Mouse (Mus musculus) neural tube, embryonic 12.5 days (tissue): ENCODE measurements around the gene Rfc1. TPM values are rescaled to one million over a fixed set of nuclear protein-coding genes. Genes with fewer than 3 reads are reported as not detected.
"Not testable (repeated sequence)": the region's sequence is repeated elsewhere in the genome, so short reads cannot be mapped to it uniquely, and the experiment has no call there.

Experiments
- ATAC-seq: fragments of 200-750 bp; cut with Nextera tagmentation; 2 replicates; pipeline ENCODE4 v1.8.0; 2017; ENCODE audit warnings: low read depth, mild to moderate bottlenecking, moderate TSS enrichment, moderate library complexity; ENCODE audit not compliant: low FRiP score
- H3K27ac ChIP-seq: fragments of 300-500 bp; sonication (generic); 2 replicates; pipeline ENCODE4 v1.5.1; 2016
- H3K27me3 ChIP-seq: fragments of 300-500 bp; sonication (generic); replicated peaks from 2 replicates; pipeline ENCODE4 v1.6.1; 2016; ENCODE audit warnings: mild to moderate bottlenecking
- H3K36me3 ChIP-seq: fragments of 300-500 bp; sonication (generic); 2 replicates; pipeline ENCODE4 v1.6.1; 2016; ENCODE audit warnings: mild to moderate bottlenecking
- H3K4me1 ChIP-seq: fragments of 300-500 bp; sonication (generic); 2 replicates; pipeline ENCODE4 v1.6.1; 2016
- H3K4me2 ChIP-seq: fragments of 300-500 bp; sonication (generic); replicated peaks from 2 replicates; pipeline ENCODE4 v1.6.1; 2016; ENCODE audit warnings: mild to moderate bottlenecking
- H3K4me3 ChIP-seq: fragments of 300-500 bp; sonication (generic); 2 replicates; pipeline ENCODE4 v1.5.1; 2016
- H3K9ac ChIP-seq: fragments of 300-500 bp; sonication (generic); 2 replicates; pipeline ENCODE4 v1.6.1; 2016; ENCODE audit warnings: mild to moderate bottlenecking
- H3K9me3 ChIP-seq: fragments of 300-500 bp; sonication (generic); 2 replicates; pipeline ENCODE4 v1.6.1; 2016; ENCODE audit warnings: mild to moderate bottlenecking
- WGBS: fragments of 180-500 bp; shearing (Covaris S2); methylation state at CpG from one replicate; pipeline ENCODE4 v1.1.7; 2016; 5-methylcytosine and 5-hydroxymethylcytosine counted together
- polyA plus RNA-seq: library from polyadenylated mRNA; unstranded; fragments of >200 nt; fragmentation: Nextera tagmentation; extraction: Ambion mirVana; gene quantifications from 2 replicates; pipeline ENCODE4 v1.2.1, GENCODE M21; 2016

Gene Rfc1
- polyA plus RNA-seq, 1 experiment from 2014 or later = 51.5 TPM

DNA sequence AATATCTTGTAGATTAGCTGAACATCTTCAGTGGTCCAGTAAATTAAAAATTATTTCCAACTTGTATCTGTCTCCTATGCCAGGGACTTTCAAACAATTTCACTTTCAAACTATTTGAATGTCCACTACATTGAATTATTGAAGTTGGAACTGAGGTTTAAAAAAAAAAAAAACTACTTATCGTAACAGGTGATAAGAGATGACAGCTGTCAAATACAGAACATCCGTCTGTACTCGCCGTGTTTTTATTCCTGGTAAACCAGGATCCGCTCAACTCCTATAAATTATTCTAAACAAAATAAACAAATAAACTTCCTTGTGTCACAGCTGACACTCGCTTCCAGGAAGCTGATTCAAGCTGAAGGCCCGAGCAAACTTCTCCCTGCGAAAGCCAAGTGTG, 682 bp downstream of the Rfc1 start:
- 15% methylated on average over 8 of the region's 8 CpGs for WGBS
- Histone ChIP-seq H3K27ac (no peak overlapping the region), H3K9ac (peak overlapping the region; percentile 75), H3K4me3 (peak overlapping the region; percentile 92), H3K9me3 (no peaks in the 10 kb centered on the region), H3K4me1 (peaks cover 4% of the 10 kb centered on the region; the same call in 1 of the 2 replicates), H3K4me2 (peak overlapping the region; percentile 83), H3K27me3 (no peaks in the 10 kb centered on the region), H3K36me3 (peaks cover 5% of the 10 kb centered on the region; the same call in 1 of the 2 replicates)
- no peak for ATAC-seq

DNA sequence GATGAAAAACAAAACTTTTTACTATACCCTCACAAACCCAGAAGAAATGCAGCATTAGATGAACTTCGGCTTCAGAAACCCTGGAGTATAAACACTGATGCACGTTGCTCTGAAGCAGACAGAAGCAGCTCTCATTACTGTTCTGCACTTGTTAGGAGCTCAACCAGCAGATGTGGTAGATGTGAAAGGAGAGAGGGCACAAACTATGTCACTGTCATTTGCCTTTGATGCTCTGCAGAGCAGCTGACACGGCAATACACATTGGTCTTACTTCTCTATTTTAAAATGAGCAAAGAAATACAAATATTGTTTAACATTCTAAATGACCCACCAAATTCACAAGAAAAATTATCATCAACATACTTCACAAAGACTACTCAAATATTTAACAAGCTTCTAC, 5.5 kb downstream of the Rfc1 start:
- H3K36me3 ChIP-seq = peaks cover 5% of the 10 kb centered on the region; the same call in 1 of the 2 replicates
- H3K27ac ChIP-seq = no peak overlapping the region
- H3K4me3 ChIP-seq = no peak overlapping the region
- H3K27me3 ChIP-seq = no peaks in the 10 kb centered on the region
- H3K9me3 ChIP-seq = no peaks in the 10 kb centered on the region
- no peak for ATAC-seq
- WGBS = 79% methylated on average over 3 of the region's 3 CpGs
- no peak overlapping the region for H3K9ac ChIP-seq
- no peak overlapping the region for H3K4me2 ChIP-seq
- H3K4me1 ChIP-seq = peaks cover 5% of the 10 kb centered on the region; the same call in 1 of the 2 replicates

DNA sequence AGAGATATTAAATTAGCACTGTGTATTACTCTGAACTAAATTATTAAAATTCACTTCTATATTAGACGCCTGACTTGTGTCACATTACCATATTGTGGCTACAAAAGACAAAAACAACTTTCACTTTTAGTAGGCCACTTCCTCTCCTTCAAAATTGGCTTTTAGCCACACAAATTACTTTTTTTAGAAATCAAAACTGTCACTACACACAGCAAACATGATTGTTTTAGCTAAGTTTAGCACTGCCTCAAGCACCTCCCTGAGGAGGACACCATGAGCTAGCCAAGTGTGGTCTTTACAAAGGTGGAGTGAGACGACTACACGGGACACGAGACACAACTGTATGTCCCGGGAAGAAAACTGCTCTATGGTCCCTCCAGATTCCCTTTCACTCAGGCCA, 9.3 kb downstream of the Rfc1 start:
- Histone ChIP-seq H3K36me3 (0 out of 2 replicates have a peak, but pooled peaks cover 3% of the 10 kb centered on the region), H3K4me2 (no peak overlapping the region), H3K27ac (no peak overlapping the region), H3K4me3 (no peak overlapping the region), H3K4me1 (peaks cover 3% of the 10 kb centered on the region; the same call in 1 of the 2 replicates), H3K27me3 (no peaks in the 10 kb centered on the region), H3K9ac (no peak overlapping the region), H3K9me3 (no peaks in the 10 kb centered on the region)
- no peak for ATAC-seq
- 58% methylated on average over 5 of the region's 5 CpGs for WGBS

DNA sequence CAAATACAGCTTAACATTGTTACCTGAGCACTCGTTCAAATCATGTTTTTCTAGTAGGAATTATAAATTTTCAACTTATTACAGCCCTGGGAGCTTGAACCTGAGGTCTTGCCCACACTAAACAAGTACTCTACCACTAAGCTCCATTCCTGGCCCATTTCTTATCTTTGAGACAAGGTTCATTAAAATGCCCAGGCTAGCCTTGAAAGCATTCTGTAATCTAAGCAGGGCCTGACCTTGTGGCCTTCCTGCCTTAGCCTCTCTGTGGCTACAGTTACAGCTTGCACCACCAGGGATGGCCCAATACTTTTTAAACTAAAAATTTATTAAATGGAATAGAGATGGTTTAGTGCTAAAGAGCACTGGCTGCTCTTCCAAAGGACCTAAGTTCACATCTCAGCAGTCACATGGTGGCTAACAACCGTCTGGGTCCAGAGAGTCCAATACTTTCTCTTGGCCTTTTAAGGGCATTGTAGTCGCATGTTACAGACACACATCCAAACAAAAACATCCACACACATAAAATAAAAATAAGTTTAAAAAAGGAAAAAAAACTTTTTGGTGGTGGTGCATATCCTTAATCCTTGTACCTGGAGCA, 10.6 kb downstream of the Rfc1 start:
- ATAC-seq = no peak
- no peak overlapping the region for H3K9ac ChIP-seq
- 0 out of 2 replicates have a peak, but pooled peaks cover 3% of the 10 kb centered on the region for H3K36me3 ChIP-seq
- no peaks in the 10 kb centered on the region for H3K27me3 ChIP-seq
- H3K27ac ChIP-seq = no peak overlapping the region
- peaks cover 3% of the 10 kb centered on the region; the same call in 1 of the 2 replicates for H3K4me1 ChIP-seq
- no peak overlapping the region for H3K4me3 ChIP-seq
- no peaks in the 10 kb centered on the region for H3K9me3 ChIP-seq
- H3K4me2 ChIP-seq = no peak overlapping the region
- WGBS = 97% methylated on average over 3 of the region's 3 CpGs

DNA sequence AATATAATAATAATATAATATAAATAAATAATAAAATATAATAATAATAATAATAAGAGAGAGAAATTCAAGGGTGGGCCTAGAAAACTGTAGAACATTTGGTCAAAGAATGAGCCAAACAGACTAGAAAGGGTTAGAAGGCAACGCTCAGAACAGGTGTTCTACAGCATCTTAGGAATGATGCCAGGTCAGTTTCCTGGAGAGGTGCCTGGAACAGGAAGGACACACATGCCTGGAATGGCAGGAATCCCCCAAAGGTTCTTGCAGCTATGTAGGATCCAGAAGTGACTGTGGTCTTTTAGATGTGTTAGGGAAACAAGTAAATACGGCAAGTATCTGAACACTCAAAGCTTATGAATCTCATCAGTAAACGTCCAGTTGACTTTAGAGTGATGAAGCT, 11.2 kb downstream of the Rfc1 start:
- H3K27ac ChIP-seq = no peak overlapping the region
- no peaks in the 10 kb centered on the region for H3K9me3 ChIP-seq
- no peaks in the 10 kb centered on the region for H3K27me3 ChIP-seq
- 0 out of 2 replicates have a peak, but pooled peaks cover 3% of the 10 kb centered on the region for H3K36me3 ChIP-seq
- no peak overlapping the region for H3K4me2 ChIP-seq
- H3K4me3 ChIP-seq = no peak overlapping the region
- peaks cover 3% of the 10 kb centered on the region; the same call in 1 of the 2 replicates for H3K4me1 ChIP-seq
- no peak overlapping the region for H3K9ac ChIP-seq
- WGBS = 98% methylated on average over 3 of the region's 3 CpGs
- no peak for ATAC-seq

DNA sequence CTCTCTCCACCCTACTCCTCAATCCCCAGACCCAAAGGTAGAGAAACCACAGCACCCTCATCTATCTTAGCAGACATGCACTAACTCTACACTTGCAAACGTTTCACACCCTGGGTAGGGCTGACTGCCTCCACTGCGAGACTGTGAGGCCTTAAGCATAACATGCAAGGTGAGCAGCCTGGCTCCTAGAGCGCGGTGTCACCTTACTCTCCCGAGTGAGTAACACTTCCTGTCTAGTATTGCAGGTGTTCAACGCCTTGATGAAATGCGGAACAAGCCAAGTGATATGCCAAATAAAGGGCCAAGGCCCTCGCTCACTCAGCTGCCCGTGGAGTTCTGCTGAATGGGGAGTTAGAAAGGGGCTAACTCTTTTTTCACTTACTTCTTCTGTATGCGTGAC, 13.3 kb downstream of the Rfc1 start:
- peaks cover 16% of the 10 kb centered on the region for H3K36me3 ChIP-seq
- ATAC-seq = no peak
- 87% methylated on average over 10 of the region's 10 CpGs for WGBS

DNA sequence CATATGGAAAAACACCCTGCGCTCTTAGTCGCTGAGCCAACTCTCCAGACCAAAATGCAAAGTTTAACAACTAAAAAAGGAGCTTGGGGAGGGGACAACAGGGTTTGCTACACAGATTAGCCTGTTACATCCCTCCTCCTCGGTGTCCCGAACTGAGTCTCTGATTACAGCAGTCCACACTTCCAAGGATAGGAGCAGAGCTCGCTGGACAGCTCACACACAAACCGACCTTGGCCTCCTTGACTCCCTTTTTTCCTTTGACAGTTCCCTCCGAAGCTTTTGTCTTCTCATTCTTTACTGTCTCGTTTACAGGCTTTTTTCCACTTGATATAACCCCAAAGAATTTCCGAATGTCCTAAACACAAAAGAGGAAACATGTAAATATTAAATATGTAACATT, 16.3 kb downstream of the Rfc1 start:
- no peak for ATAC-seq
- no peaks in the 10 kb centered on the region for H3K4me1 ChIP-seq
- no peak overlapping the region for H3K4me3 ChIP-seq
- H3K27me3 ChIP-seq = no peaks in the 10 kb centered on the region
- H3K9me3 ChIP-seq = no peaks in the 10 kb centered on the region
- peaks cover 33% of the 10 kb centered on the region for H3K36me3 ChIP-seq
- WGBS = 91% methylated on average over 9 of the region's 9 CpGs
- H3K4me2 ChIP-seq = no peak overlapping the region
- H3K9ac ChIP-seq = no peak overlapping the region
- H3K27ac ChIP-seq = no peak overlapping the region

More for the DNA sequence above, 13.3 kb downstream of the Rfc1 start:
- H3K4me2 ChIP-seq = no peak overlapping the region
- no peak overlapping the region for H3K4me3 ChIP-seq
- no peak overlapping the region for H3K9ac ChIP-seq
- no peak overlapping the region for H3K27ac ChIP-seq
- H3K9me3 ChIP-seq = no peaks in the 10 kb centered on the region
- H3K4me1 ChIP-seq = peaks cover 3% of the 10 kb centered on the region; the same call in 1 of the 2 replicates
- no peaks in the 10 kb centered on the region for H3K27me3 ChIP-seq

DNA sequence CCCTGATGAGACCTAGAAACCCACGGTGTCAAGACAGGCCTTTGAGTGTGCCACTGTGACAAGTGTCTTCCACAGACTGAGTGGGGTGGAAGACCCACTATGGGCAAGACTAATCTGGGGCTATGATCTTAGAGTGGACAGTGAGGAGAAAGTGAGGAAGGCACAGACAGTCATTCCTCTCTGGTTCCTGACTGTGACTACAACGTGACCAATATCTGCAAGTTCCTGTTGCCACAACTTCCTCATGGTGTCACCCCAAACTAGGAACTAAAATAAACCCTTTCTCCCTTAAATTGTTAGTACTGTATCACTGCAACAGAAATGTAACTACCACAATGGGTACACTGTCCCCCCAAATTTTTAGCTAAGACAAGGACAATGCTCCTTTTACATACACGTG, 26.6 kb downstream of the Rfc1 start:
- H3K4me3 ChIP-seq = no peak overlapping the region
- H3K27me3 ChIP-seq = no peaks in the 10 kb centered on the region
- H3K36me3 ChIP-seq = peaks cover 37% of the 10 kb centered on the region
- no peak for ATAC-seq
- no peak overlapping the region for H3K4me2 ChIP-seq
- H3K9me3 ChIP-seq = no peaks in the 10 kb centered on the region
- H3K4me1 ChIP-seq = no peaks in the 10 kb centered on the region
- H3K27ac ChIP-seq = no peak overlapping the region
- WGBS = 98% methylated on average over 3 of the region's 3 CpGs
- H3K9ac ChIP-seq = no peak overlapping the region

DNA sequence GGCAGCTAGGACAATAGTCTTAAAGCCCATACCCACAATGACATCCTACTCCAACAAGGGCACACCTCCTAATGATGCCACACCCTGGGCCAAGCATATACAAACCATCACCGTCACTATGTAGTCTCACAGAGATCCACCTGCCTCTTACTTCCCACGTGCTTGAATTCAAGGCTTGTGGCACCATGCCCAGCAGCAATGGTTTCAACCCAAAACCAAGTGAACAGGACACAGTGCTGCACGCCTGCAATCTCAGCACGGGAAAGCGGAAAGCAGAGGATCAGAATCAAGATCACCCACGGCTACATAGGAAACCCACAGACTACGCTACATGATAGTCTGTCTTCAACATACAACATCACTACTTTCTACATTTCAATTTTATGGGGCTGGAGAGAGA, 27.3 kb downstream of the Rfc1 start:
- no peak overlapping the region for H3K27ac ChIP-seq
- H3K4me3 ChIP-seq = no peak overlapping the region
- ATAC-seq = no peak
- peaks cover 37% of the 10 kb centered on the region for H3K36me3 ChIP-seq
- no peaks in the 10 kb centered on the region for H3K27me3 ChIP-seq
- 96% methylated on average over 7 of the region's 7 CpGs for WGBS
- no peak overlapping the region for H3K9ac ChIP-seq
- H3K9me3 ChIP-seq = no peaks in the 10 kb centered on the region
- no peaks in the 10 kb centered on the region for H3K4me1 ChIP-seq
- H3K4me2 ChIP-seq = no peak overlapping the region

DNA sequence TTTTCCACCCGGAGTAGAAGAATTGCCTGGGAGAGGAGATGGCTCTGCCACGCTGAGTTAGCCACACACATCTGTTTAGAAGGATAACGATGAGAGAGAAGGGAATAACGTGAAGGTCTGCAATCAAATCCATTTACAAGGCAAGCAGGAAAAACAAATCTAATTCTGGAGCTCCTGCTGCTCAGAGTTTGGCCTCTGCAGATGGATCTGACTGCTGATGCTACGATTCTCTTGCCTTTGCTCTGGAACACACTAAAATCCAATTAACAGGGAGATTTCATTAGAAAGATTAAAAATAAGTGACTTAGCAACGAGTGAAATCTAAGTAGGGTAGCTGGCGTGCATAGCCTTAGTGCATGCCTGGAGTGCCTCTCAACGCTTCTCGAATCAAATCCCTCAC, 30.0 kb downstream of the Rfc1 start:
- no peak overlapping the region for H3K4me2 ChIP-seq
- no peak overlapping the region for H3K27ac ChIP-seq
- WGBS = 88% methylated on average over 9 of the region's 9 CpGs
- ATAC-seq = no peak
- no peak overlapping the region for H3K4me3 ChIP-seq
- H3K4me1 ChIP-seq = no peaks in the 10 kb centered on the region
- H3K36me3 ChIP-seq = peaks cover 21% of the 10 kb centered on the region
- H3K27me3 ChIP-seq = no peaks in the 10 kb centered on the region
- H3K9ac ChIP-seq = no peak overlapping the region
- no peaks in the 10 kb centered on the region for H3K9me3 ChIP-seq

DNA sequence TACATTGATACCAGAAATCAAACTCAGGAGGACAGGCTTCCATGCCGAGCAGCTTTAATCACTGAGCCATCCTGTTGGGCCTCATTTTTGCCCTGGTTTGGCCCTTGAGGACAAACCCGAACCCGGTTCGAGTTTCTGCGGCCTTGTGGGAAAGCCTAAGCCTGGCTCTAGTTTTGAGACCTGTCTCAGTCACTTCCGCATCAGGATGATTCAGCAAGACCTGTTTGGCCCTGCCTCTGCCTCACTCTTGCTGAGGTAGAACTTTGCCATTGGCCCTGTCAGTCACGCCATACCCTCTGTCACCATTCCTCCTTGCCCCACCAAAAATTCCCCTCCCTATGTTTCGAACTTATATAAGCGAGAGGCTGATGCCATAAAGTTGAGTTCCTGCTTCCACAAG, 35.3 kb downstream of the Rfc1 start:
- H3K4me3 ChIP-seq = no peak overlapping the region
- peaks cover 12% of the 10 kb centered on the region; the same call in 1 of the 2 replicates for H3K36me3 ChIP-seq
- H3K27ac ChIP-seq = no peak overlapping the region
- H3K27me3 ChIP-seq = no peaks in the 10 kb centered on the region
- no peak for ATAC-seq
- H3K4me2 ChIP-seq = no peak overlapping the region
- no peaks in the 10 kb centered on the region for H3K9me3 ChIP-seq
- WGBS = 96% methylated on average over 9 of the region's 9 CpGs
- H3K9ac ChIP-seq = no peak overlapping the region
- H3K4me1 ChIP-seq = no peaks in the 10 kb centered on the region

DNA sequence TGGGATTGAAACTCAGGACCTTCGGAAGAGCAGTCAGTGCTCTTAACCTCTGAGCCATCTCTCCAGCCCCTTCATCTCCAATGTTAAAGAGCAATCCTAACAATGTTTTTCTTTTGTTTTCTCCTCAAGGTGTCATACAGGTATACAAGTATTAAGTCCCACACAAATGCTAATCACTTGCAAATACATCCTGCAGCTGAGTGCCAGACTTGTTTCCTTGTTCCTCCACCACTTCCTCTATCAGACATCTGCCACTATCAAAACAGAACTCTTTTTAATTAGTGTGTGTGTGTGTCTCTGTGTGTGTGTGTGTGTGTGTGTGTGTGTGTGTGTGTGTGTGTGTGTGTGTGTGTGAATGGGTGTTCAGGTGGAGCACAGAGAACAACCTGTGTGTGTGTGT, 35.8 kb downstream of the Rfc1 start:
- WGBS = 89% methylated on average over 1 of the region's 1 CpGs
- ATAC-seq, H3K9me3 ChIP-seq, H3K4me1 ChIP-seq, H3K9ac ChIP-seq, H3K4me2 ChIP-seq, H3K27ac ChIP-seq, H3K27me3 ChIP-seq, H3K4me3 ChIP-seq: not testable (repeated sequence)
- peaks cover 12% of the 10 kb centered on the region; the same call in 1 of the 2 replicates for H3K36me3 ChIP-seq
